Mouse (Mus musculus): ENCODE data around the gene Slc7a1. TPM values are rescaled to one million over a fixed set of nuclear protein-coding genes. Genes with fewer than 3 reads are reported as not detected.

The Slc7a1 gene
- total and polyA plus RNA-seq, 3 experiments: 20.5 to 78.3 (median 69.5) TPM

- in situ Hi-C loops (cut with MboI; ENCODE audit: low pct_ligation_motif_present, low pct_unique_long_range_greater_than_20kb, low sequenced_read_pairs) (no loop called here), dilution Hi-C loops (cut with MboI; ENCODE audit: extremely low pct_ligation_motif_present, extremely low pct_unique_long_range_greater_than_20kb, low sequenced_read_pairs) (no loop called here)
- TF ChIP-seq HCFC1 (IDR thresholded peaks at IDR 0.05; ENCODE audit: low read depth, low read length): no peak
- no peak for TF ChIP-seq MEF2A (IDR thresholded peaks at IDR 0.05; ENCODE audit: borderline replicate concordance, low read depth, low read length)
- TF ChIP-seq SIN3A (IDR thresholded peaks at IDR 0.05; ENCODE audit: low read length): no peak
- TF ChIP-seq E2F4 (IDR thresholded peaks at IDR 0.05; ENCODE audit: insufficient replicate concordance, low read depth, low read length): no peak
- TF ChIP-seq MAFK (IDR thresholded peaks at IDR 0.05; ENCODE audit: insufficient replicate concordance, low read length): no peak
- no peak for TF ChIP-seq KAT2A (IDR thresholded peaks at IDR 0.05; ENCODE audit: insufficient replicate concordance, low read length)
- TF ChIP-seq ETS1 (conservative IDR thresholded peaks at IDR 0.05; ENCODE audit: low read depth, low read length): no peak
- no peak for TF ChIP-seq USF2 (conservative IDR thresholded peaks at IDR 0.05; ENCODE audit: low read depth, low read length)
- no peak for TF ChIP-seq USF1 (IDR thresholded peaks at IDR 0.05; ENCODE audit: low read depth, low read length)
- no peak for TF ChIP-seq EP300 (IDR thresholded peaks at IDR 0.05; ENCODE audit: low read length)
- no peak for TF ChIP-seq MYC (IDR thresholded peaks at IDR 0.05; ENCODE audit: low read depth, low read length)
- no peak for TF ChIP-seq MXI1 (IDR thresholded peaks at IDR 0.05; ENCODE audit: low read depth, low read length)
- TF ChIP-seq IRF4 (IDR thresholded peaks at IDR 0.05; ENCODE audit: low read depth, low read length): no peak
- no peak for TF ChIP-seq JUND (conservative IDR thresholded peaks at IDR 0.05; ENCODE audit: low read depth, low read length)
- TF ChIP-seq NELFE (IDR thresholded peaks at IDR 0.05; ENCODE audit: low read depth, low read length): no peak
- no peak for TF ChIP-seq TBP (conservative IDR thresholded peaks at IDR 0.05; ENCODE audit: low read depth, low read length)
- TF ChIP-seq ELF1 (IDR thresholded peaks at IDR 0.05; ENCODE audit: low read depth, low read length): no peak
- no peak for TF ChIP-seq JUN (IDR thresholded peaks at IDR 0.05; ENCODE audit: insufficient read depth, low read depth, low read length)
- TF ChIP-seq ZNF384 (IDR thresholded peaks at IDR 0.05; ENCODE audit: low read depth, low read length): no peak
- TF ChIP-seq POLR2AphosphoS2 (IDR thresholded peaks at IDR 0.05; ENCODE audit: low read depth, low read length): no peak
- Histone ChIP-seq H3K4me1 (ENCODE audit: control insufficient read depth in 1 of 2, insufficient read depth in 2 of 2) (peaks cover 0 to 9% of the 10 kb centered on the region in 2 experiments; a peak in 2 of 4 replicates), H3K9me3 (replicated peaks; ENCODE audit: low read length) (no peaks in the 10 kb centered on the region), H3K27me3 (replicated peaks) (peaks cover 10% of the 10 kb centered on the region), H3K4me2 (ENCODE audit: insufficient read depth, low read depth, poor library complexity, severe bottlenecking) (no peak overlapping the region), H3K79me2 (replicated peaks; ENCODE audit: control insufficient read depth, extremely low read depth, insufficient read depth, poor library complexity, severe bottlenecking) (no peaks in the 10 kb centered on the region), H3K27ac (ENCODE audit: insufficient read depth, low read depth) (no peak overlapping the region), H3K4me3 (replicated peaks in 1 of 3; ENCODE audit: low read depth in 2 of 3, low read length in 2 of 3, poor library complexity in 1 of 3) (no peak overlapping the region), H3K9ac (ENCODE audit: insufficient read depth, low read depth) (no peak overlapping the region), H3K36me3 (replicated peaks in 1 of 2; ENCODE audit: control insufficient read depth in 1 of 2, insufficient read depth in 1 of 2, low read length in 1 of 2) (no peaks in the 10 kb centered on the region)
- DNase-seq (ENCODE audit: extremely low read depth): no peak
Measured at GRCm38 (mm10) chr5:148283177-148283576, 116.5 kb downstream of the Slc7a1 start.

GRCm38 (mm10) chr5:148282631-148283030 is 117.1 kb downstream of the Slc7a1 start:
- dilution Hi-C loops (cut with MboI; ENCODE audit: extremely low pct_ligation_motif_present, extremely low pct_unique_long_range_greater_than_20kb, low sequenced_read_pairs) (no loop called here), in situ Hi-C loops (cut with MboI; ENCODE audit: low pct_ligation_motif_present, low pct_unique_long_range_greater_than_20kb, low sequenced_read_pairs) (no loop called here)
- Histone ChIP-seq H3K9me3 (replicated peaks; ENCODE audit: low read length) (no peaks in the 10 kb centered on the region), H3K4me2 (ENCODE audit: insufficient read depth, low read depth, poor library complexity, severe bottlenecking) (no peak overlapping the region), H3K27ac (ENCODE audit: insufficient read depth, low read depth) (no peak overlapping the region), H3K4me1 (ENCODE audit: control insufficient read depth in 1 of 2, insufficient read depth in 2 of 2) (peaks cover 0 to 8% of the 10 kb centered on the region in 2 experiments; a peak in 2 of 4 replicates), H3K9ac (ENCODE audit: insufficient read depth, low read depth) (no peak overlapping the region), H3K4me3 (replicated peaks in 1 of 3; ENCODE audit: low read depth in 2 of 3, low read length in 2 of 3, poor library complexity in 1 of 3) (no peak overlapping the region), H3K27me3 (replicated peaks) (peaks cover 10% of the 10 kb centered on the region), H3K79me2 (replicated peaks; ENCODE audit: control insufficient read depth, extremely low read depth, insufficient read depth, poor library complexity, severe bottlenecking) (no peaks in the 10 kb centered on the region), H3K36me3 (replicated peaks in 1 of 2; ENCODE audit: control insufficient read depth in 1 of 2, insufficient read depth in 1 of 2, low read length in 1 of 2) (no peaks in the 10 kb centered on the region)
- no peak for DNase-seq (ENCODE audit: extremely low read depth)
- TF ChIP-seq MAFK (IDR thresholded peaks at IDR 0.05; ENCODE audit: insufficient replicate concordance, low read length) (no peak), TBP (conservative IDR thresholded peaks at IDR 0.05; ENCODE audit: low read depth, low read length) (no peak), ZNF384 (IDR thresholded peaks at IDR 0.05; ENCODE audit: low read depth, low read length) (no peak), KAT2A (IDR thresholded peaks at IDR 0.05; ENCODE audit: insufficient replicate concordance, low read length) (no peak), TCF12 (IDR thresholded peaks at IDR 0.05; ENCODE audit: low read depth, low read length) (no peak), MEF2A (IDR thresholded peaks at IDR 0.05; ENCODE audit: borderline replicate concordance, low read depth, low read length) (no peak), USF1 (IDR thresholded peaks at IDR 0.05; ENCODE audit: low read depth, low read length) (no peak), MXI1 (IDR thresholded peaks at IDR 0.05; ENCODE audit: low read depth, low read length) (no peak), GABPA (IDR thresholded peaks at IDR 0.05; ENCODE audit: insufficient replicate concordance, low read depth, low read length) (no peak), POLR2A (IDR thresholded peaks at IDR 0.05; ENCODE audit: low read depth, low read length) (no peak)
